Mouse (Mus musculus) gastrocnemius, postnatal 10 days (tissue): ENCODE results near the gene Fgfr2. TPM values are rescaled to one million over a fixed set of nuclear protein-coding genes. Genes with fewer than 3 reads are reported as not detected.
A peak's percentile ranks its signal among the peaks of the same experiment; 100 is the strongest.
"Not testable (repeated sequence)": the region's sequence is repeated elsewhere in the genome, so short reads cannot be mapped to it uniquely, and the experiment has no call there.

Experiments used
- DNase-seq: peaks from one replicate; pipeline ENCODE4 v3.0.0; 2021; ENCODE audit warnings: mixed read lengths
- total RNA-seq, 2 experiments: library from RNA; stranded (reverse); gene quantifications; 2 replicates each; pipeline ENCODE4 v1.2.3; 2021

Gene Fgfr2
- total RNA-seq, 2 experiments from 2014 or later = 3.0 to 6.1 TPM

GRCm38 (mm10) chr7:130693800-130694193 is 2429.4 kb downstream of the Fgfr2 start:
- no peak for DNase-seq

- no peak for DNase-seq
Observed at GRCm38 (mm10) chr7:130692943-130693799, 2430.0 kb downstream of the Fgfr2 start.

GRCm38 (mm10) chr7:130692392-130692942 is 2430.7 kb downstream of the Fgfr2 start:
- DNase-seq = peak; percentile 70

- DNase-seq = no peak
Observed at GRCm38 (mm10) chr7:130691931-130692330, 2431.2 kb downstream of the Fgfr2 start.

- DNase-seq = no peak
Observed at GRCm38 (mm10) chr7:130690869-130691268, 2432.3 kb downstream of the Fgfr2 start.

- no peak for DNase-seq
Observed at GRCm38 (mm10) chr7:130688601-130689000, 2434.5 kb downstream of the Fgfr2 start.

GRCm38 (mm10) chr7:130681798-130682197 is 2441.4 kb downstream of the Fgfr2 start:
- peak; percentile 72 for DNase-seq

GRCm38 (mm10) chr7:130678414-130678813 is 2444.7 kb downstream of the Fgfr2 start:
- DNase-seq = no peak

- no peak for DNase-seq
Observed at GRCm38 (mm10) chr7:130677541-130678274, 2445.4 kb downstream of the Fgfr2 start.

GRCm38 (mm10) chr7:130676885-130677540 is 2446.1 kb downstream of the Fgfr2 start:
- DNase-seq = no peak

- DNase-seq = no peak
Observed at GRCm38 (mm10) chr7:130674526-130674925, 2448.6 kb downstream of the Fgfr2 start.

GRCm38 (mm10) chr7:130673169-130674033 is 2449.7 kb downstream of the Fgfr2 start:
- DNase-seq = no peak

- DNase-seq = no peak
Observed at GRCm38 (mm10) chr7:130671301-130671700, 2451.8 kb downstream of the Fgfr2 start.

- no peak for DNase-seq
Observed at GRCm38 (mm10) chr7:130670358-130670757, 2452.8 kb downstream of the Fgfr2 start.

- DNase-seq = peak; percentile 39
Observed at GRCm38 (mm10) chr7:130669370-130669881, 2453.7 kb downstream of the Fgfr2 start.

- no peak for DNase-seq
Observed at GRCm38 (mm10) chr7:130668729-130669281, 2454.3 kb downstream of the Fgfr2 start.

GRCm38 (mm10) chr7:130668013-130668412 is 2455.1 kb downstream of the Fgfr2 start:
- not testable (repeated sequence) for DNase-seq

- no peak for DNase-seq
Observed at GRCm38 (mm10) chr7:130665358-130665757, 2457.8 kb downstream of the Fgfr2 start.

GRCm38 (mm10) chr7:130664629-130665028 is 2458.5 kb downstream of the Fgfr2 start:
- DNase-seq = no peak

- DNase-seq = no peak
Observed at GRCm38 (mm10) chr7:130664037-130664436, 2459.1 kb downstream of the Fgfr2 start.

GRCm38 (mm10) chr7:130662869-130663268 is 2460.3 kb downstream of the Fgfr2 start:
- no peak for DNase-seq
